Mouse (Mus musculus) brain, embryonic 14.5 days (tissue): ENCODE data around the gene Lzic.

Experiments used
- CTCF ChIP-seq: fragments of 200-500 bp; IDR thresholded peaks from 2 replicates; pipeline ENCODE4 v1.5.1; 2012; ENCODE audit warnings: inconsistent platforms, mild to moderate bottlenecking, moderate library complexity, borderline replicate concordance; ENCODE audit not compliant: insufficient read depth, insufficient read length; ENCODE audit errors: extremely low read depth
- POLR2A ChIP-seq: fragments of 200-500 bp; IDR thresholded peaks from 2 replicates; pipeline ENCODE4 v1.6.1; 2012; ENCODE audit warnings: mild to moderate bottlenecking, inconsistent platforms, borderline replicate concordance; ENCODE audit not compliant: poor library complexity, insufficient read depth, insufficient read length, severe bottlenecking; ENCODE audit errors: extremely low read depth

- no peak for TF ChIP-seq CTCF
- no peak for TF ChIP-seq POLR2A
Measured at GRCm38 (mm10) chr4:149487729-149488128, 2.7 kb downstream of the Lzic start.
